Mouse (Mus musculus) retina, adult 2 months (tissue): ENCODE measurements around the gene Gm20708.
A peak's percentile ranks its signal among the peaks of the same experiment; 100 is the strongest.
"Not testable (repeated sequence)": the region's sequence is repeated elsewhere in the genome, so short reads cannot be mapped to it uniquely, and the experiment has no call there.

Experiments used
- DNase-seq: peaks from one replicate; pipeline ENCODE4 v3.0.0-alpha.2; 2012; ENCODE audit warnings: low read depth, low spot score

Gene Gm20708

DNA sequence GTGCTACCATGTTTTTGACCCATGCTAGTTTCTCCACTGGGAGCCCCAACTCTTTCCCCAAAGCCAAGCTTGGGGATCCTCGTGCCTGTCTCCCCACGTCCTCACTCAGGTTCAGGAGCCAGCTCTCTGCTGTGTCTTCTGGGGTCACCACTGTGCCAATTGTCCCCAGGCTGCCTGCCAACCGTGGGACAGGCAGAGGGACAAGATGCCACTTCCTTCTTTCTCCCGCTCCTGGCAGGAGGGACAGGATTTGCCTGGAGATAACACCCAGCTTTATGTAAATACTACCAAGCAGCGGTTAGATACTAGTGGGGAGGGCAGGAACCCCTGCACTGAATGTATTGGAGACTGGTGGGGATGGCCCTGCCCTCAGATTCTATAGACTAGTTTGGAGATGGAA is 4.4 kb downstream of the Gm20708 start:
- DNase-seq = no peak

DNA sequence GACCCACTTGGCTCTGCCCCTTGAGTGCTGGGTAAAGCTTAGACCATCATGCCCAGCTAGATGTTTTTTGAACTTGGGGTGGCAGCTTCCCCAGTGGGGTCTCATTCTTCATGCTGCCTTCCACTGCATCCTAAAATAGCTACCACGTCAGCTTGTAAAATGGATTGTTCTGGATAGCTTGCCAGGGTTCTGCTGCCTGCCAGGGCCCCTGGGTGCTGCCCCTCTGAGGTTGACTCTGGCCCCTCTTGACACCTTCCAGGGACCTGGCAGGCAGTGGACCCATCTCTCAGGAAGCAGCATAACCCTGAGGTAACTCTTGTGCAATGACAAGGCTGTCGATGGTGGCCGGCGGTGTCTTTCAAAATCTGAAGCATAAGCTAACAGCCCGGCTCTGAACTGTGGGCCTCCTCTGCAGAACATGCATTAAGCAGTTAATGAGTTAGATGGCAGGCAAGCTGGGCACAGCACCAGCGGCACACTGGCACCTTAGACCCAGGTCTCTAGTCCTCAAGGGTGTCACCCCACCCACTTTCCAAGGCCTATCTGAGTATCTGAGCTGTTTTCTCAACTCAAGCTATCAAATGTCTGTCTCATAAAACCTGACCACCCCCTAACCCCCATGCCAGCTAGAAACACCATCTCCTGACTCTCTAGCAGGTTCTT is 5.4 kb downstream of the Gm20708 start:
- no peak for DNase-seq

DNA sequence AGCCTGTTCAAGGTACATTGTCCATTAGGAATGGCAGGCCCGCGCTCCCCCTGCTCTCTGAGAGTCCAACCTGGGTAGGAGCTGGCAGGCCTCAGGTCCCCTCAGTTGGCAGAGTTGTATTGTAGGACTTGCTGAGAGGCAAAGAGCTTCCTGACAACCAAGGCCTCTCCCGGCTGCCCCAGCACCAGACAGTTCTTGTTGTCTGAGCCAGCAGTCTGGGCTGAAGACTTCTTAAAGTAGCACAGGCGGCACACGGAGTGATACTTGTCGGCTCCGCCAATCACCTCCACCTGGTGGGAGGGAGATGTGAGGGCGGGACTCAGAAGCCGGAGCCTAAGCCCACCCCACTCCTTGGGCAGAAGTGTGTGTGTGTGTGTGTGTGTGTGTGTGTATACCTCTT is 6.4 kb downstream of the Gm20708 start:
- DNase-seq = not testable (repeated sequence)

DNA sequence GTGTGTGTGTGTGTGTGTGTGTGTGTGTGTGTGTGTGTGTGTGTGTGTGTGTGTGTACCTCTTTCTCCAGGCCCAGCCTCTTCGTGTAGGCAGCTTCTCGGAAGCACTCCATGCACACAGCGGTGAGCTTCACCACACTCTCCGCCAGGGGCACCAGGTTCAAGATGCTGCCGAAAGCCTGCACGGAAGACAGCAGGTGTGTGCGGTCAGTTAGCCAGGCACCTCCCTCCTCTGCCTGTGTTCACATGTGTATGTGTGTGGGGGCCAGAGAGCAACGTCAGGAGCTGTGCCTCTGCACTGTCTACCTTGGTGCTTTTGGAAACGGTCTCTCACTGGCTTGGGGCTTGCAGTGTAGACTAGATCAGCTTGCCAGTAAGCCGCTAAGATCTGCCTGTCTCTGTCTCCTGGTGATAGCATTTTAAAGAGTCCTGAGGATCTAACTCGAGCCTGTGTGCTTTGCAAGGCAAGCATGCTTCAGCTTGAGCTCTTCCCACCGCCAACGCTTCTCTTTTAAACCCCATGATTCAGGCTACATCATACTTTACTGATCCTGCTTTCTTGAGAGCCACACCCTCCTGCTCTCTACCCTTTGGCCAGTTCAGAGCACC is 7.0 kb downstream of the Gm20708 start:
- no peak for DNase-seq

DNA sequence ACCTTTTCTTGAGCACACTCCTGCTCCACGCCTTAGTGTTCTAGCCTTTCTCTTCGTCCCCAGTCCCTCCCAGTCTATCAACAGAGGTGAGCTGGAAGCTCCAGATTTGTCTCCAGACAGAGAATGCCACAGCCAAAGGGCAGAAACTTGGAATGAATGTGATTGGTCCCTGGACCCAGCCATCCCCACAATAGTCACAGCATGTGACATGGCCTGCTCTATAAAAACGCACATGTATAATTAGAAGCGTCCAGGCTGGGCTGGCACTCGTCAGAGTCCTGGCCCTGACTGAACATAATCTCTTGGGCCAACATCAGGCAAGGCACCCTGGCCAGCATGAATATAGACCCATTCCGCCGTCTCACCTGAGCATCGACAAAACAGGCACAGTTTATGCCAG is 9.6 kb downstream of the Gm20708 start:
- no peak for DNase-seq

DNA sequence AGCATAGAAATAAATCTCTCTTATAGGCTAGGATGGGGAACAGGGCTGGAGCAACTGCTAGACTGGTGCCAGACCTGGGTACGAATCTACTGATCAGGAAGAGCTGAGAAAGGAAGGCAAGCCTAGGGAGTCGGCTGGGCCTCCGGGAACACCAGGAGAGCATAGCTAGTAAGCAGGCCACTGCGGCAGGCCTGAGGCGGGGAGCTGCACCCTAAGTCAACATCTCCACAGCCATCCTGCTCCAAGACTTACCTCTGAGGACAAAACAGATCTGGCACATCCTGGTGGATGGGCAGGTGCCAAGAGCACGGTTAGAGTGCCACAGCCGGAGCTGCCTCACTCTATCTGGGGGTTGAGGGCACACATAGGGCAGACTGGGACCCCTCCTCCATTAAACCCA is 10.7 kb downstream of the Gm20708 start:
- no peak for DNase-seq

DNA sequence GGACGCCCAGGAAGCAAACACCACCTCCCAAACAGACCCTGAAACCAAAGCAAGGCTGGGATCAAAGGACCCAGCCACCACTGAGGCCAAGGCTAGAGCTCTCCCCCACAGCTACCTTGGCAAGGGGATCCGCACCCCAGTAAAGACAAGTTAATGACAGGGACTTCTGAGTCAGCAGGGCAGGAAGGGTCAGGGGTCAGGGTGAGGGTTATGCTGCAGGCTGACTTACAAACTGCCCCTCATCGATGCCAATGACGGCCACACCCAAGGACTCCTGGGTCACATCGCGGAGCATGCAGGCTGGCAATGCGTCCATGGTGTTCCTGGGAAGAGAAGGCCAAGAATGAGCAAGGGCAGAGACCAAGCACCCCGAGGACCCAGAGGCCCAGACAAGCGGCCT is 12.4 kb downstream of the Gm20708 start:
- DNase-seq = no peak

DNA sequence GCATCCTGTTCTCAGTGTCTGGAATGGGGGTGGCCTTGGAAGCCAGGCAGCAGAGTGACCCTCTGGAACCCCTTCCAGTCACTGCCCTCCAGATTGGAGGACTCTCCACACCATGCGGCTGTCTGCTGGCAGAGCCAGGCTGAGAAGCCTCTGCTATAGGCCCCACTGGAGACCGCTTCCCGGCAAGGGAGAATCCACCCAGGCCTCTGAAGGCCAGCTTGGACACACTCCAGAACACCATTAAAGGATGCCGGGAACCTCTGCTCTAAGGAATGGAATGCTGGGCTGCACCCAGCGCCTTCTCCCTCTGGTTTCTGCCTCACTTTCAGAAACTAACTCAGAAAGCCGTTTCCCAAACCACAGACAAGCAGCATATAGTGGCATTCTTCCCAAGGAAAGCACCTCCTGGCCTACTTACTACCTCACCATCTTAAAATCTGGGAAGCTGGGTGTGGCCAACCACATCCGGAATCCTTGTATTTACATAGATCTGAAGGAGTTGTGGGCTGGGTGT is 13.3 kb downstream of the Gm20708 start:
- no peak for DNase-seq

DNA sequence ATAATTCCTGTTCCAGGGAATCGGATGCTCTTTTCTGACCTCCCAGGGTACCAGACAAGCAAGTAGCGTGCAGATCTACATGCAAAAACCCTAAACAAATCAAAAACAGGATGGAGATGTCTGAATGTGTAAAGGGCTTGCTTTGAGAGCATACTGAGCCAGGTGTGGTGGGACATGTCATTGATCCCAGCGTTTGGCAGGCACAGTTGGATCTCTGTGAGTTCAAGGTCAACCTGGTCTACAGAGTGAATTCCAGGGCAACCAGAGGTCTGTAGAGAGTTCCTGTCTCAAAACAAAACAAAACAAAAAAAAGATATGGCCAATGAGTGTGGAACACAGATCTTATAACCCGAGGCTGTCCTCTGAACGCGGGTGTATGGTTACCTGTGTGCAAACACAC is 13.9 kb downstream of the Gm20708 start:
- no peak for DNase-seq

DNA sequence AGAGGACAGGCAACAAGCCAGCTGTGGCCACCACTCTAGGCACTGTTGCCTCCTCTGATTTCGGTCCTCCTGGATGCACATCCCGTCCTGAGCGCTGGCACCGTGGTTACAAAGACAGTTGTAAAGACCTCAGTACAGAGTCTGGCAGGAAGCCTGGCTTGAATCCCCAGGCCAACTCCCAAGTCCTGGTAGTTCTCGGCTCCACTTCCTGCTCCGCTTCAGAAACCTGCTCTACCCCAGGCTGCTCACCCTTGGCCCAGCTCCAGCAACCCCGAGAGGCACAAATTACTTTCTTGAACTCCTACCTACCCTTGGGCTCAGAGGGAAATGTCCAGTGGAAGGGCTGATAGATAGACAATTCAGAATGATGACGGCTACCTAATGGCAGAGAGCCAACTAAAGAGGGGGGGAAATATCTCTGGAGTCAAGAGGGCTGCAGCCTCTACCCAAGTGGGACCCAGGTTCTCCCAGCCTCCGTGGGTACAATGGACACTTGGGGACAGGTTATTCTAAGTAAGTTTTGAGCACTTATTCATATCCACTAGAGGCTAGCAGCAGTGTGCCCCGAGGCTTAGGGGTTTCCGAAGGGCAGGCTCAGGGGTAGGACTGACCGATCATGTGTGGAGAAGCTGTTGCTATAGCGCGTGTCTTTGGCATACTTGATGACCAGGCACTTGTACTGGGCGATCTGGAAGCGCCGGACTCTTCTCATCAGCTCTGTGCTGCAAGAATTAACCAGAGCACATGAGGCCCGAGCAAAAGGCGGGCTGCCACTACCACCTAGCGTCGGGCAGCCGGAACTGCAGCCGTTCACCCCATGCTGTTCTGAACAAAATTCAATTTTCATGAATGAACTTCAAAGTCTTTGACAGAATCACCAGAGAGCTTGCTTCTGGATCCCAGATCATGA is 14.8 kb downstream of the Gm20708 start:
- peak; percentile 48 for DNase-seq

DNA sequence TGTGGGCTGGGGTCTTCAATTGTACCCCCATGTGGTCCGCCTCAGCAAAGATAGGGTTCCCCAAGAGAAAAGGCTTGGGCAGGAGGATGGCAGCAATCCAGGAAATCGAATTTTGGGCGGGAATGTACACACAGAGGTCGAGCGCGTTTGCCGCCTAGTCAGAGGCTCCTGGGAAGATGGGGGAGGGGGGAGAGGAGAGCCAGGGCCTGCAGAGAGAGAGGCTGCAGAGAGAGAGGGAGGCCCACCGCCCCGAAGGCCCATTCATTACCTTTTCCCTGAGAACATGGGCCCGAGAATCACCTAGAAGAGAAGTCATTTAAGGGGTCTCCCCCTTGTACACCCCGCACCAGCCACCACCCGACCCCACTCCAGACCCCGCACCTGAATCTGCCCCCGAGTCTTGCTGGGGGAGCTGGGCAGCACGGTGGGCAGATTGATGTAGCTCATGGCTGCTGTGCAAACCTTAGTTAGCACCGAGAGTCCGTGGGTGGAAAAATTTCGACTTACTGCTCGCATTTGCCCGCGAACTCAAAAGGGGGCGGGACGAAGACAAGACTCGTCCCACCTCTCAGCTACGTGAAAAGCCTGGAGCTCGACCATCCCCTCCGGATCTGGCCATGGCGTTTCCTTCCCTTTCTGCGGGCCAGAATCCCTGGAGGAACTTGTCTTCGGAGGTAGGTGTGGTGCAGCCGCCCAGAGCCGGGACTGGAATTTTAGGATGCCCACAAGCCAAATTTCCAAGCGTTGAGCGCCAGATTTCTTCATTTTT is 16.0 kb downstream of the Gm20708 start, which contains the start of the genes Afmid and Tk1:
TSS of gene Afmid (plus strand) at position 592 of the 769 bp plus-strand sequence.
TSS of gene Tk1 (minus strand) at position 760 of the 769 bp plus-strand sequence.
- DNase-seq = no peak

DNA sequence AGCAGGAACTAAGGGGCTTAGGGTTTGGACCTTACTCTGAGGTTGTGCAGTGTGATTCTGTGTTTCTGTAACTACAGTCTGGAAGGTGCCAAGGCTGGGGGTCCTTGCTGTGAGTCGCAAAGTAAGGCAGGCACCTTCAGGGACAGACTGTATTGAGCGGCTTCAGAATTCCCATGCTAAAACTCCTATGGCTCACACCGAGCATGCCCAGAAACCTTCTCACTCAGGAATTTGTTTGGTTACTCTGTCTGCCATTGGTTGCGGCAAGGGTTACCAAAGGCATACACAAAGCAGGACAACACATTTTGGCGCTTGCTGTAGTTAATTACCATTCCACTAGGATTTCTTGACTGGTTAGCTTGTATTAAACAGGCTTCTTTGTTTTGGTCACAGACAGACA is 16.7 kb downstream of the Gm20708 start:
- no peak for DNase-seq

DNA sequence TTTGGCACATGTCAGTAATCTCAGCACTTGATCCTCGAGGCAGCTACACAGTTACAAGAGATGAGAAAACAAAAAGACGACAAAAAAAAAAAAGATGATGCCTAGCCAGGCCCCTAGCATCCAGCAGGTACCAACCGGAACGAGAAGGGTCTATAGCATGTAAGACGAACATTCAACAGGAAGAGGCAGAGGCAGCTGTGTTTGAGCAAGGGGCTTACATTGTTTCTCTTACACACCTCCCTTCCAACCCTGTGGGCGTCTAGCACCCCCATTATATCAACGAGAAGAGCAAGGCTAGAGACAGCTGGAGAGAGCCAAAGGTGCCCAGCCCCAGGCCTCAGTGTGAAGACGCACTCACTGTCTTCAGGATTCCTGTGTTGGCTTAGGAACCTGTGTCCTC is 17.4 kb downstream of the Gm20708 start:
- no peak for DNase-seq

DNA sequence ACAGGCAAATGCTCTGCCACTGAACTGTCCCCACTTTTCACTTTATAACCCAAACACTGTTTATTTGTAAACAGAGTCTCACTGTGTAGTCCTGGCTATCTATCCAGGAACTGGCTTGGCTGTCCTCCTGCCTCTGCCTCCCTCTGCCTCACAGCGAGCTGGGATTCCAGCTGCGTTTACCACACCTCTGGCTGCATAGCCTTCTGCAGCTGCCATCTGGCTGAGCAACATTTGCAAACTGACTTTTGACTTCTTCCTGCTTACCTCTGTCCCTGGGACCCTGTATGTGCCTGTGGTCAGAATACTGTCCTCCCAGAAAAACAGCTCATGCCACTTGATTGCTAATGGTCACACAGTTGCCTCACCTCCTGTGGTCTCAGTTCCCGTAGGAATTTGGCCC is 17.9 kb downstream of the Gm20708 start:
- DNase-seq = no peak

DNA sequence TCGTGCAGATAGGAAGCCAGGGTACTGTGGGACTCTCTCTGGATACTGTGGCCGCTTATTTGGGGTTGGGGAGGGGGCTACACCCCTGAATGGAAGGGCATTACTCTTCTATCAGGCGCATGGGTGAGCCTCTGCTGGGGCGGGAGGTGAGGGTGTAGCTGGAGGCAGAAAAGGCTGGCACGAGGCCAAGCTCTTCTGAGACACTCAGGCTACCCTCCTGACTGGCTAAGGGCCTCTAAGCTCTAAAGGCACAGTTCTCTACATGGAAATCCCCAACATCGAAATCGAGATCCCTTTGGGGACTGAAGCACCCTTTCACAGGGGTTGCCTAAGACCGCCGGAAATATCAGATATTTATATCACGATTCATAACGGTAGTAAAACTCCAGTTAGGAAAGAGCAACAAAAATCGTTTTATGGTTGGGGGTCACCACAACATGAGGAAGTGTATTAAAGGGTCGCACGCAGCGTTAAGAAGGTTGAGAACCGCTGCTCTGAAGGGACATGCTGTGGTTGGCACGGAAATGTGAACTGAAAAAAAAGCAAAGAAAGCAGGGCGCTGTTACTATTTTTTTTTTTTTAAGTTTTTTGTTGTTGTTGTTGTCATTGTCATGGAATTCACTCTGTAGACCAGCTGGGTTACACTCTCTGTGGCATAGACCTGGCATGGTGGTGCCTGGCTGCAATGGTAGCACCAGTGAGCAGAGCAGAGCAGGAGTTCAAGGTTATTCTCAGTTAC is 18.9 kb downstream of the Gm20708 start:
- DNase-seq = no peak

DNA sequence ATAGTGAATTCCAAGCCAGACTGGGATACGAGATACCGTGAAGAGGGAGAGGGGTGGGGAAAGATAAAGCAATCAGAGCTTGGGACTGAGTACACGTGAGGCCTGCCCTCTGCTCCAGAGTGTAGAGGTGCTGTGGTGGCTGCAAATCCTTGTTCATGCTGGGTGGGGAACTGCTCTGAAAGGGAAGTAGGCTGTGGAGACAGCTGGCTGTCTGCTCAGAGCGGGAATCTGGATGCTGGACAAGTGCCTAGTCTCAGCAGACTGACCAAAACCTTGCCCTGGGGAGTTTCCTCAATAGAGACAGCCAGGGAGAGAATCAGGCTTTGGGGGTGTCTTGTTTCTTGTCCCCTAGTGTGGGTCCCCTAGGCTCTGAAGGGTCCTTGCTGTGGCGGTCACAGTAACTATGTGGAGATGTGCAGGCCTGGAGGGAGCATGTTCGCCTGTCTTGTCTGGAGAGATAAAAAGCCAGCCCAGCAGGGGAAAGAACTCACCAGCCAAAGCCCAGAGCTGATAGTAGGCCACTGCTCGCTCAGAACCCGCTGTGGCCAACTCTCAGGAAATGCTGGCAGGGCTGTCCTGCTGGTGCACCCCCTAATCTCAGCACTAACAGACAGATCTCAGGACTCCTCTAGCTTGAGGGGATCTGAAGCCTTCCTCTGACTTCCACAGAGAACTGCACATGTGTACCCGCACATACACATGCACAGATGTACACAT is 19.6 kb downstream of the Gm20708 start:
- no peak for DNase-seq

DNA sequence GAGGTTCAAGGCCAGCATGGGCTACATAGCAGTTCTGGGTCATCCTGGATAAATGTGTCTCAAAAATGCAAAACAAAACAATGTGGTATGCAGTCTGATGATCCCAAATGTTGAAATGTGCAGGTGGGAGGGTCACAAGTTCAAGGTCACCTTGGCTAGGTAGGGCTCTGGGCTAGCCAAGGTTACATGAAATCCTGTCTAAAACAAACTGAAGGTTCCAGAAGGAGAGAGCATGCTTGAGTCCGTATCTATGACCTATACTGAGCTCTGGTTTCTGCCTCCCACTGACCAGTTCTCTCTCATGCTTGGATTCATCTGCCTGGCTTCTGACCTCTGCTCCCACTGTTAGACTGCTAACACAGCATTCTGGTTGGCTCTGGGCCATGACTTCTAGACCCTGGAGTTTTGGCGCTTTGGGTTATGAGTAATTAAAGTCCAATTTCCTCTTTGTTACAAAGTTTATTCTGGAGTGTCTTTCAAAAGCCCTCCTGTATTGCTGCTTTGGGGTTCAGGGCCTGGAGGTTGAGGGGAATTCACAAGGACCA is 20.3 kb downstream of the Gm20708 start:
- no peak for DNase-seq

DNA sequence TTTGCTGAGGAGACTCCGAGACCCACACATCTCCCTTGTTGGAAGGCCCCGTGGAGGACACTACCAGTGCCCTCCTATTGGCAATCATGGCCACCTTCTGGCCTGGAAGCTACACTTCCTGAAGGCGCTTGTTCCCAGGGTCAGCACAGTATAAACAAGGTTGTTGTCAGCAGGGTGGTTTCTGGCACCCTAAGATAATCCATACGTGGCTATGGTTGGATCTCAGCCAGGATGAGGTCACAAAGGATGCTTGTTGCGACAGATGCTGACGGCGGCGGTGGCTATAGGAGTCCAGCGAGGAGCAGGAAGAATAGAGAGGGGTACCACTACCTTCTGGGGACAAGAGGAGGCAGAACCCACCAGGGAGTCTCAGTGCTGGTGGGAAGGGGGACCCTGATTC is 20.9 kb downstream of the Gm20708 start:
- no peak for DNase-seq

DNA sequence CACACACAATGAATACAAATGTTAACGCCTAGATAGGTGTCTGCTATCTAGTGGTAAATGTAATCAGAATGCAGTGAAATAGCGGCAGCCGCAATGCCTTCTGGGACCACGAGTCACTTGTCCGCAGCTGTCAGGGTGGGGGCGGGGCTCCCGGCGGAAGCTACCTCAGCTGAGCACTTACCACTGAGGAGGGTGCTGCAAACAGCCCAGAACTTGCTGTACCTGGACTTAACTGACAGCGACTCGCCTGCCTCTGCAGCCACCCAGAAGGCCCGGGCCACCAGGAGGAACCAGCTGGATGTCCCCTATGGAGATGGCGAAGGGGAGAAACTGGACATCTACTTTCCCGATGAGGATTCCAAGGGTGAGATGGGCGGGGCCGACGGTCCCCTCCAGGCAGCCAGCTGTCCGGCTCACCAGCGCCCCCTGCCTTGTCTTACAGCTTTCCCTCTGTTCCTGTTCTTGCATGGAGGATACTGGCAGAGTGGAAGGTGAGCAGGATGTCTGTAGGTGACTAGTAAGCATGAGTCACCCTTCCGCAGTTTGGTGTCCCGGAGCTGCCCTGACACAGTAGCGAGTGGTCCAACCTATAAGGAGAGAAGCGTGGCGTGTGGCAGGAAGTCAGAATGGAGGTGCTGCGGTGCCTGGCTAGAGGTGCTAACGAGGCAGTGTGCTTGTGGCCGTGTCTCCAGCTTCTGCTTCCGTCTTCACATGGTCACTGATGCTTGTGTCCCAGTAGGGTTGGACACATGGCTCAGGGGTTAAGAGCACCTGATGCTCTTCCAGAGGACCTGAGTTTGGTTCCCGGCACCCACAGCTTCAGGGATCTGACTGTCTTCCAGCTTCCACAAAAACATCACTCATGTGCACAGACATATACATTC is 22.9 kb downstream of the Gm20708 start:
- DNase-seq = no peak
